Mouse (Mus musculus) gastrocnemius, postnatal 25 days (tissue): ENCODE data around the gene Srp14. TPM values are rescaled to one million over a fixed set of nuclear protein-coding genes. Genes with fewer than 3 reads are reported as not detected.

ENCODE experiments used
- DNase-seq: peaks from one replicate; pipeline ENCODE4 v3.0.0; 2022
- total RNA-seq, 2 experiments: library from RNA; stranded (reverse); gene quantifications; 1 replicate in 1 of 2; 2 replicates in 1 of 2; pipeline ENCODE4 v1.2.3; 2021

Srp14 gene
- total RNA-seq, 2 experiments from 2014 or later = 129 to 134 TPM

GRCm38 (mm10) chr2:118490241-118491091 lies 11.0 kb upstream of the Srp14 start:
- peak; percentile 76 for DNase-seq

- no peak for DNase-seq
These were observed 8.3 kb upstream of the Srp14 start for GRCm38 (mm10) chr2:118487806-118488205.

- peak; percentile 55 for DNase-seq
These were observed 7.4 kb upstream of the Srp14 start for GRCm38 (mm10) chr2:118486933-118487332.

DNA sequence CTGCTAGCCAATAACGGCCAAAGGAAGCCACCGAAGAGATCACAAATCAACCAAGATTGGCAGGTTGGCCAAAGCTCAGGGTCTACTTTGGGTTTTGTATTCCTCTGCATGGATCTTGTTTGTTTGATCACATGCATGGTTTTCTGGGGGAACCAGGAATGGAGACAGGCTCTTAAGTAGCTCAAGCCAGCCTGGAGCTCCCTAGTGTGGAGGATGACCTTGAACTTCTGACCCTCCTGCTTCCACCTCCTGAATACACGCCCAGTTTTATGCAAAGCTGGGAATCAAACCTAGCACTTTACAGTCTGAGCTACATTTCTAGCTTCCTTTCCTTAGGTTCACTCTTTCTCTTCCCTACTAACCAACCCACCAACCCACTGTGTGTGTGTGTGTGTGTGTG lies 5.9 kb upstream of the Srp14 start:
- DNase-seq = no peak

- no peak for DNase-seq
These were observed 4.9 kb upstream of the Srp14 start for GRCm38 (mm10) chr2:118484386-118484898.

DNA sequence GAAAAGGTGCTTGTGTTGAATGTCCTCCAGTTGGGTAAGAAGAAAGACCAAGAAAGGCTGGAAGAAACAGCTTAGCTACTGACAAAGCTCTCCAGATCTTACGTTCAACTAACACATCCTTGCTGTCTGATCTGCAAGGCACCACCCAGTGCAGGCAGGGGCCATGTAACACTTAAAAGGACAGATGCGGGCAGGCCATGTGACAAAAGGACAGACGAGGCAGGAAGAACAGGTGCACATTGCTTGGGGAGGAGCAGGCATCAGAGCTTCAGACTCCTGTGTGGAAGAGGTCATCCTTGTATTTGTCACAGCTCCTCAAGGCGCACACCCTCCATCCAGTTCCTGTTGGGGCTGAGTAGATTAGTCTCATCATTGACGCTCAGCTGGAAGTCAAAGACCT lies 3.5 kb upstream of the Srp14 start:
- no peak for DNase-seq

DNA sequence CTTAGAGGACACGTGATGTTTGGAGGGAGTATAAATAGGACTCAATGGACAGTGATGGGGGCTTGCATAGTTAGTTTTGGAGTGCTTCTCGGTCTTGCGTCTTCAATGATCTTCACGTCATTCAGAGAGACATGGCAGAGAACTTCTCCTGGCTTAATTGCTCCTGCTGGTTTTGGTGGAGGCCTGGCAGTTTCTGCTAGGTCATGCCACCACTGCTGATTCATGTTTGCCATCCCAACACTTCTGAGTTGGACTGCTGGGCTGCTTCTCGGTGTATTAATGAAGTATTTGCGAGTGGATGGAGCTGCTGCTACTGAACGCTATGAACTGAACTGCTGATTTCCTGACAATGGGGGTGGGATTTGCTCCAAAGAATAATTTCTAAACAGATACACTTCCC lies 1.4 kb upstream of the Srp14 start:
- DNase-seq = no peak

- no peak for DNase-seq
These were observed 520 bp downstream of the Srp14 start for GRCm38 (mm10) chr2:118478833-118479549.

DNA sequence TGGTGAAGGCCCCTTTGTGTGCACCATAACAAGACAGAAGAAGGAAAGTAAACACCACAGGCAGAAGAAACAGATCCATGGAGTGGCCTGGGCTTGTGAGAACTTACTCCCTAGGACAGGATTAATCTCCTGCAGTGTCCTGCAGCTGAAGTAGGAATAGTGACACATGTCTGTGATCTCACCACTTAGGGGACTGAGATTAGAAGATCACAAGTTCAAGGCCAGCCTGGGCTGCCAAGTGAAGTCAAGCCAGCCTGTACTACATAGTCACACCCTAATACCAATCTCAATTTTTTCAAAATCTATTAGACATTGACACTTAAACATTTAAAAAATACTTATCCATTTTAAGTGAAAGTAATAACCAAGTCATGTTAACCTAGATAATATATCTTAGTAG lies 11.2 kb downstream of the Srp14 start:
- DNase-seq = no peak

- DNase-seq = no peak
These were observed 12.9 kb downstream of the Srp14 start for GRCm38 (mm10) chr2:118466601-118467000.

DNA sequence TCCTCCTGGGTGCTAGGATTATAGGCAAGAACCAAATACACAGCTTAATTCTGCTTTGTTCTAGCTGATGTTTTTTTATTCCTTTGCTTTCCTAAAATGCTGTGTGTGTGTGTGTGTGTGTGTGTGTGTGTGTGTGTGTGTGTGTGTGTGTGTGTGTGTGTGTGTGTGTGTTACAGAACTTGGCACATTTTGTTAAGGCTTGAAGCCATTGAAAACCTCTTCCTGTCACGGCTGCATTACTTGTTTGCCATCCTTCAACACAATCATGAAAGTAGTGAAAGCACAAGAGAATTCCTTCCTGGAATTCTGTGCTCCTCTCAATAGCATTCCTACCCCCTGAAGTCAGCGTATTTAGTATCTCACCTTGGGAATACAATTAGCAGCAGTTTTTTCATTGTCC lies 13.6 kb downstream of the Srp14 start:
- DNase-seq = no peak

- DNase-seq = no peak
These were observed 15.1 kb downstream of the Srp14 start for GRCm38 (mm10) chr2:118464450-118464849.

- no peak for DNase-seq
These were observed 16.0 kb downstream of the Srp14 start for GRCm38 (mm10) chr2:118463480-118463879.

GRCm38 (mm10) chr2:118461480-118462165 lies 17.9 kb downstream of the Srp14 start:
- DNase-seq = no peak

DNA sequence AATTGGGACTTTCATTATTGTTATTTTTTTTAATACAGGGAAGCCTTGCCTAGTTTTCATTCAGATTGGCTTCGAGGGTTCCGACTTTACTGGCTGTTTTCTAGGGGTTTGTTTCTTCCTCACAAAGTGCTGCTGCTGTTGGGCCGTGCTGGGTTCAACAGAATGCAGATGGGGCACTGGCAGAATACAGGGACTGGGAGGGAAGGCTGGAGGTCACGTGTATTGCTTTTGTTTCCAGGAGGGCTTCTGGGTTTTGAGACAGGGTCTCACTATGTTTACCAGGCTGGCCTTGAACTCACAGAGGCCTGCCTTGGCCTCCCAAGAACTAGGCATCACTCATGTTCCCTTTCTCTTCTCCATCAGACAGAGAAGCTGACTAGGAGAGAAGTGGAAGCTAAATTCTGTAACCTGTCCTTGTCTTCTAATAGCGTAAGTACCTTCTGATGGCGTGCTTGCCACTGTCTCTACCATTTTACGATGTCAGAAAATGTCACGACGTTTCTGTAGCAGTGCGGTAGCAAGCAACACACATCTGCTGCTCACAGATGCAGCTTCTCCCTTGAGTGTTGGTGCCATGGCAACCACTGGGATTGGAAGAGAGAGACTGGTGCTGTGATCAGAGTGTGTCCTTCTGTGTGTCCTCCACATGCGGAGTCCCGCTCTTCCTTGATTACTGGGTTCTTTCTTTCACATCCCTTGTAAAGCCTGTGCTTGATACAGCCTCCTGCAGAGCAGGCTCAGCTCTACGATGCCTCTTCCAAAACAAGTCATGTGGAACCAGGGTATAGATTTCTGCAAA lies 21.8 kb downstream of the Srp14 start:
- DNase-seq = no peak

DNA sequence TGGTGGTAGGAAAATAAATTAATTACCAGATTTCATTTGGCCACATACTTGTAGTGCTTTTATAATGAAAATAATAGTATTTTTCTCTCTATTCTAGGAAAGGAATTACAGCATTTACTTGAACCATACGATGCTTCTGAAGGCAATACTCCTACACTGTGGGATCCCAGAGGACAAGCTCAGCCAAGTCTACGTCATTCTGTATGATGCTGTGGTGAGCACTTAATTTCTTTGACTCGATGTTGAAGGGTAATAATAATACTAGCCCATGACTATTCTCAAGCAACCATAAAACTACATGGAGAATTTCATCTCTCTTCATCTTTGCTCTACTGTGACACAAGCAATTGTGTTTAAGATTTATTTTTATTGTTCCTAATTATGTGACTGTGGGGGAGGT lies 22.5 kb downstream of the Srp14 start:
- no peak for DNase-seq

DNA sequence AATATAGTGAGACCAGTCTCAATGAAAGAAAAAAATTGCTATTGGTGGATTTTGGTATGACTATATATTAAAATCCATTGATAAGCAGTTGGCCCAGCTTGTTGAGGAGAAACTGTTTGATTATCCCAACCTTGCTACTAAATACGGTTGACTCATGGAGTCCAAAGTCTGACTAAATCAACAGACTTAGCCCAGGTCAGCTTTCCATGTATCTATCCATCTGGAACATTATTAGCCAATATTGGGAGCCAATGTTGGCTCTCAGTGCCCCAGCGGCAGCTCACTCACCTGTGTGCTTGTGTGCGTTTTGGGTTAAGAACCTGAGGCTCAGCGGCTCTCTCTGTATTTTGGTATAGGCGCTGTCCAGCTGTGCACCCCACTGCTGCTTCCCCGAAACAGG lies 28.5 kb downstream of the Srp14 start:
- DNase-seq = no peak

DNA sequence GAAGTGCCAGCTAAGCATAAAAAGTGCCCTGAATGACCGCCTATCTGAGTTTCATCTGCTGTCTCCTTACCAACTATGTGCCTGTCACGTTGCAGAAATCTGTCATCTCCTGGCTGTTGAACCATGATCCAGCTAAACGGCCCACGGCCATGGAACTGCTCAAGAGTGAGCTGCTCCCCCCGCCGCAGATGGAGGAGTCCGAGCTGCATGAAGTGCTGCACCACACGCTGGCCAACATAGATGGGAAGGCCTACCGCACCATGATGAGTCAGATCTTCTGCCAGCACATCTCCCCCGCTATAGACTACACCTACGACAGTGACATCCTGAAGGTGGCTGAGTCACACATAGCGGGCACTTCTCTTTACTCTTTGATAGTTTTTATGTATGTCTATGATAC lies 31.3 kb downstream of the Srp14 start:
- DNase-seq = no peak

DNA sequence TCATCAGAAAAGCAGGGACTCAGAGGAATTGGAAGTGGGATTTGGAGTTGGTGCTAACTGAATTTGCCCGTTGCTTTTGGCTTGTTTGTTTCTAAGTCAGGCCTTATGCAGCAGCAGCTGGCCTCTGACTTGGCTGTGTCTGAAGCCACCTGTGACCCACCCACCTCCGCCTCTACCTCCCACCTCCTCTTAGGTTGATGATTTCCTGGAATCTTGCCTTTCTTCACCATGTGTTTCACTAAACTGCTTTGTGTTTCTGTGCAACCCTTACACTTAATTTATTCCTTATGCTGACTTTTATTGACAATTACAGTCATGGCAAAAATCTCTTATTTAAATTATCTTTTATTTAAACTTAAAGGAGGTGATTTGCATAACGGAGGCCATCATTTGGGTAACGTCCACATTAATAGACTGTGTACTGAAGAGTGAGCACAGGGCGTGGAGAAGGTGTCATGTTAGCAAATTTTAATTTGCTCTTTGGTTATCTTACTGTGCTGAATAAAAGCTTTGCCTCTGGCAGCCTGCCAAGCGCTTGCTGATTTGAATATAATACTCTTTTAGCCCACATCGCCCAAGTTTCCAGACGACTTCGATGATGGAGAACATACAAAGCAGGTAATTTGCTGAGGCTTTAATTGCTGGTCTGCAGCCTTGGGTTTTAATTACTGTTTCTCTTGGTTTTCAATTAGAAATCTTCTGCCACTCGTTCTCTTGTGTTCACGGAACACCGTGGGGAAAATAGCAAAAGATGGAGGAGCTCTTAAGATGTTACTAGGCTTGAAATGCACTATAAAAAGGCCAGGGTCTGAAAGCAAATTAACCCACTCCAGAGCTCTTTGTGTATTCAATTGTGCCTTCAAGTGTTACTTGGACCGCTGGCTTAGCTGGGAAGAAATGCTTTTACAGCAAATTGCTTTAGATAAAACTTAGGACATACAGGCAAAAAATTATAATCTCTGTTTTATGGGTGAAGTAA lies 33.5 kb downstream of the Srp14 start:
- DNase-seq = no peak

DNA sequence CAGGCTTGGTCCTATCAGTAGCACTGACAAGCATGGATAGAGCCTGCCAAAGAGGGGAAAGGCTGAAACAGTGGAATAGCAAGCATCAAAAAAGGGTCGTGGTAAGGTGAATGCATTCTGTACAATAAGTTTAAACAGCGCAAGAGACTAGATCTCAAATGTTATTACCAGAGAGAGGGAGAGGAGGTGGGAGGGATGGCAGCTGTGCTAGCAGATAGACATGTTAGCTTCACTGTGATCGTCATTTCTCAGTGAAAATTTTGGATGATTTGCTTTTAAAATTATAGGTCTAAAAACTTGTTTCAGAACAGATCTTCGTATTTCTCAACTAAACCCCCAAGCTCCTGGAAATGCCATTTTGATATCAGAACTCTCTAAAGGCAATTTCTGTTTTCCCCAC lies 36.8 kb downstream of the Srp14 start:
- no peak for DNase-seq

- no peak for DNase-seq
These were observed 37.3 kb downstream of the Srp14 start for GRCm38 (mm10) chr2:118442172-118442571.
